Mouse (Mus musculus) B cell, adult 2 months (primary cell): ENCODE measurements around the gene Smyd3.

Source experiments
- DNase-seq, 2 experiments: peaks; one replicate each; pipeline ENCODE4 v3.0.0; 2022

Gene Smyd3

DNA sequence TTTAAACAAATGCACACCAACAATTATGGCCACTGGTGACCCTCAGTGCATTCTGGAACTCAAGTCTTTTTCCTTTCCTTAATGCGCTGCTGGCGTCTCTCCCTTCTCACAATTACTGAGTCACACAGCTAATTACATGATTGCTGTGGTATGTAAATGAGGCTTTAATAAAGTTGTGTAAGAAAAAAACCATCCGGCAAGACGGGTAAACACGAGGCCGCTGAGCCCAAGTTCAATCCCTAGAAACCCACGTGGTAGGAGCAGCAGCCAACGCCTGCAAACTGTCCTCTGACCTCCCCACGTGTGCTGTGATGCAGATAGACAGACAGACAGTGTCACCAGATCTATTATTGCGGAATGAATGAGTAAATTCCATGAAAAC is 58.9 kb downstream of the Smyd3 start:
- no peak for DNase-seq

DNA sequence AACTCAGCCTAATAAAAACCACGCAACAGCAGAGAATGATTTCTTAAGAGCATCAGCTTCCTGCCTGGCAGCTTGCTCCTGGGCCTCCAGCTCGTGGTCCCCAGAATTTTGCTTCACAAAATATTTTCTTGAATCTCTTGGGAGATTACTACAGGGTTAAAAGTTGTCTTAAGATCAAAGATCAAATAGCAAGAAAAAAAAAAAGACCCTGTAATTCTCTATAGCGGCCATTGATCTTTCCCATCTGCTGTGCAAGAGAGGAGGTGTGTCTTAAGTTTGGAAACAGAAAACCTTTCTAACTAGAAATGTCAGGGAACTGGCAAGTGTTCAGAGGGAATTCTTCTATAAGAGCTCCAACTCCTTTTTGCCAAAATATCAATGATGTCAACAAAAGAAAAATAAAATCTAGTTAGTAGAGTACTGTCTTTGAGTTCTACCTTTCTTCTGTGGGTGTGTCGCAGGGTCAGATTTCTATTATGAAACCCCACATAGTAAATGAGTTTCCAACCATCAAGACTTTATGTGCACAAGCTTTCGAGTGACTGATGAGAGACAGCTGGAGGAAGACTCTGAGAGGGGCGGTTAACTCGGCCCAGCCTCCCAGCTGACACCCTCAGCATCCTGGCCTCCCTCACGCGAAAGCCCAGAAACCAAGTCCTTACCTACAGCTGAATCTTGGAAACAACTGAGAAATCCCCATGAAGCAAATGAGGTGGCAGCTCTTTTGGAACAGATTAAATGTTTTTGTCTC is 59.4 kb downstream of the Smyd3 start:
- DNase-seq = no peak

DNA sequence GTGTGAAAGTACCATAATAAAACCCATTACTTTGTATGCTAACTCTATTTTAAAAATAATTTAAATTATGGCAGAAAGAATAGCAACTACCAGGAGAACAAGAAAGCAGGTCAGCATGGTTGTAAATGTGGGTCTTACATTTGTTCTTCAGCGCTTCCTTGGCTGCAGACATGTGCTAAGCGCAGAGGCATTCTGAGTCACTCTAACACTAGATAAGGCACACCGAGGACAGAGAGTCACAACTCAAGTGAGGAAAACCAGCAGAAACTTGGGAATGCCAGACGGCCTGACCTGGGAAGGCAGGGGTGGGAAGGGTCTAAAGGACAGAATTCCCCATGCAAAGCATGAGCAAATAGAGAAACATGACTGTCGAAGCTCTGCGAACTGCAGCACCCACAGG is 63.2 kb downstream of the Smyd3 start:
- DNase-seq = no peak

DNA sequence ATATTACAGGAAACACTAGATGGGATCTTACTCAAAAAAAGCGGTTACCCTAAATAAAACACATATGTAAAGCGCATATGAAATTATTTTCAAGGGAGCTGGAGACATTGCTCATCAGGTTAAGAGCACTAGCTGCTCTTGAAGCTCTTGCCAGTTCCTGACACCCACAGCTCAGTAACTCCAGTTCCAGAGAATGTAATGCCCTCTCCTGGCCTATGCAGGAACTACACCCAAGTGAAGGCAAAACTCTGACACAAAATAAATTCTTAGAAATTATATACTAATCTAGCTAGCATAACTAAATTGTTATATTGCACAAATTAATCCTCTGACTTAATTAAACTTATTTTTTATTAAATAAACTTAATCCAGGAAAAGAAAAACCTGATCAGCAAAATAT is 66.6 kb downstream of the Smyd3 start:
- peak; percentile 38 to 48 for DNase-seq

DNA sequence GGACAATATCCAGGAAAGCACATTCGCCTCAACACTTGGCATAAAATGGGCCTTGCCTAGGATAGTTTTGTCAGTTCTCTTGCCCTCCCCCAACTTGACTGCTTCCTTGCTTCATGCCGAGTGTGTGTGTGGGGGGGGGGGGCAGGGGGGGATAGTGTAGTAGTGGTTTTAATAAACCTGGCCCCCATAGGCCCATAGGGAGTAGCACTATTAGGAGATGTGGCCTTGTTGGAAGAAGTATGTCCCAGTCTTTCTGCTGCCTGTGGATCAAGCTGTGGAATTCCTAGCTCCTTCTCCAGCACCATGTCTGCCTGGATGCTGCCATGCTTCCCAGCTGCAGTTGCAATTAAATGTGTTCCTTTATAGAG is 71.0 kb downstream of the Smyd3 start:
- no peak for DNase-seq

DNA sequence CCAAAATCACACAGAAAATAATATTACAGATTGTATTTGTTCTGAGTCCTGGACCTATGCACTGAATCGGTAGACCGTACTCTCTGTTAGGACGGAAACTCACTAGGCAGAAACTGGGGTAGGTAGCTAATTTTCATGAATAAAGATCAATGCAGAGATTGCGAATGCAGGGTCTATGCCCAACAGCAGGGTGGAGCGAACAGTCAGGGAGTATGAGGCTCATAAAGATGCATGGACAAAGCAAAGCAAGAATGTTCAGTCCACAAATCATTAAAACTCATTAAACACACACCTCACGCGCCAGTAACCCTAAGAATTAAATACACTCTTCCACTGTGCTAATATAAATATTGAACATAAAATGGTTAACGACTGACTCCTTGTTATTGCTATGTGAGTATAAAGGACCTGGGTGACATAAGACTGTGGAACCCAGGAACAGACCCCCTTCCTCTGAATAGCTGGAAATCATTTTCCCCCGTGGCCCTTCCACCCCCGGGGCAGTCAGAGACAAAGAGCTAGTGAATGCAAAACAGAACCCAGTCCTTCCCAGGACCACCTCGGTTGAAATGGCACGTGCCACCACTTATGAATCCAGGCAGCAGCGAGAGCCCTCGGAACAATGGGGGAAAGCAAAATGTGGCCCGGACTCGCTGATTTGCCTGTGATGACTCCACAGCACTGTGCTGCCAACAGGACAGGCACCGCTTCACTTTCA is 71.6 kb downstream of the Smyd3 start:
- DNase-seq = no peak

DNA sequence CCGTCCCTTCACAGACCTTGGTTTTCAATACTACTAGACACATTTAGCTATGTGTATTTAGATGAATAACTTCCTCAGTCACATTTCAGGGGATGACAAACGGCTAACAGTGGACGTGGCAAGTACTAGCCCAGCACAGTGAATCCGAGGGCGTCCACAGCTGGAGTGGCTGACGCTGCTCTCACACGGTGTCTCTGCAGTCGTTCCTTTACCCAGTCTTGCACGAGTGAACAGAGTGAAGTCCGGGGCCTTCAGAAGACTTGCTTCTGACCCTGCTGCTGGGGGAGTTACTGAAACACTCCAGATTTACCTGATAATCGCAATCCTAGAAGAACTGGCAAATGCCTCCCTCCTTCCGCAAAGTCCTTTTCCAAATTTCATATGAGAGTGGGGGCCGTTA is 74.0 kb downstream of the Smyd3 start:
- DNase-seq = no peak

DNA sequence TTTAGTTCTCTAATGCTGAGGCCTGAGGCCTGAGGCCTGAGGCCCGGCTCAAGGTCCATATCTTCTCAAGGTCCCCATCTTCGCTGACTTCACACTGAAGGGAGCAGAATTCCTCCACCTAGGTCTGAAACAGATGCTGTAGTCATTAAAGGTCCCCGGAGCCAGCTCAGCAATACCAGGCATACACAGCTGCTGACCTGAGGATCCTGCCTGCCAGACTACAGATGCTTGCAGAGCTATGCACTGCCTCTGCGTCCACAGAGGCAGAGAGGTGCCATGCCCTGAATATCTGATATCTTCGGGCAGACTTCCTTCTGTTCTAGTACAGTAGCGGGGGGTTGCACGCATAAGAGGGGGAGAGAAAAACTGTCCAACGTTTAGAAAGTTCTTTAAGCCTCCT is 74.4 kb downstream of the Smyd3 start:
- no peak for DNase-seq

DNA sequence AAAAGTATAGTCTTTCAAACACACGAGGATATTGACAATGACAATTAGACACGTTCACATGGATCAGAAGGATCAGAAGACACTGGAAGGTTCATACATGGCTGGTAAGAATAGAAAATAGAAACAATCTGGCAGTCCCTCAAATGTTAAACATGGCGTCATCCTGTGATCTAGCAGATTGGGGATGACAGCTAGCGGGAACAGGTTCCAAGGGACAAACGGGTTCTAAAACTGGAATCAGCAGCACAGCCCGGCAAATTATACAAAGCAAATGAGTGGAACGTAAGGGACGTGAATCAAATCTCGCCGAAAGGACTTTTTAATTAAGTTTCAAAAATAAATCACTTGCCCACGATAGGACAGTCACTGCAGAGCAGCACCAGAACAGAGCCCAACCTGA is 81.2 kb downstream of the Smyd3 start:
- no peak for DNase-seq

DNA sequence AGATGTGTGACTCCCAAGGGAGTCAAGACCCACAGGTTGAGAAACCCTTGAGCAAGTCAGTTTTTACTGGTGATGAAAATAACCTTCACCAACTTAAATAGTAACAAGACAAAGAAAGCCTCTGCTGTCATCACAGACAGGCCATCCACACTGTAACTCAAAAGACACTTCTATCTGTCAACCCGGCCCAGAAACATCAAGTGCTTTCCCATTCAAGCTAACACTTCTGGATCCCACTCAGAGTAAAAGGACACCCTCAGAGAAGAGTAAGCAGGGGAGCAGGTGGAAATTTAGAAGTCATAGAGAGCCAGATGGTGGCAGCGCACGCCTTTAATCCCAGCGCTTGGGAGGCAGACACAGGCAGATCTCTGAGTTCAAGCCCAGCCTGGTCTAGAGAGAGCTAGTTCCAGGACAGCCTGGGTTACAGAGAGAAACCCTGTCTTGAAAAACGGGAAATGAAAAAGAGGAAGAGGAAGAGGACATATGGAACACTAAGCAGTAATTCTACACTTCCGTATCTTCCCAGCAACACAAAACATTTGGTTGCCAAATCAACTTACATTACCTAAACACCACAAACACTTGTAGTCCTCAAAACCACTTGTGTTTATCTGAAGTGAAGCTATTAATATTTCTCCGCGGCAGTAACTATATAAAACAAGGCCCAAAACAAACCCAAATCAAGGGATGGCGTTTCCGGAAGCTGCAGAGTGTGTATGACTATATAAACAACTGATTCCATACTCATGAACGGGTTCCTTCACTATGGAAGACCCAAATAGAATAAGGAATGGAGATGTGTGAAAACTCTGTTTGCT is 83.2 kb downstream of the Smyd3 start:
- peak; percentile 35 to 37 for DNase-seq

DNA sequence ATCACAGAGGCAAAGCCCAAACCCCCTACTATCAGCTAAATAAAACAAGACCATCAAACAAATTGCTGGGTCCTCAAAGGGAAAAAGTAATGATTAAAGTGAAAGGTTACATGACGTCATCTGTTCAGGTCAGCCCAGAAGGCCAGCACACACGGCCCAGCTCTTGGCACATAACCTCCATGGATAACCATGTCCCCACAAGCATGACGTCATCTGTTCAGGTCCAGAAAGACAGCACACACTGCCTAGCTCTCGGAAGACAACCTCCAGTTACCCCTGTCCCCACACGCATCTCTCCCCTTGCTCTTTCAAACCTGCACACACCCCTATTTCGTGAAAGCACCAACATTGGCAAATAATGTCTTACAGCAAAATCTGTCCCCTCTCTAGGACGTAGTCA is 84.0 kb downstream of the Smyd3 start:
- DNase-seq = no peak

DNA sequence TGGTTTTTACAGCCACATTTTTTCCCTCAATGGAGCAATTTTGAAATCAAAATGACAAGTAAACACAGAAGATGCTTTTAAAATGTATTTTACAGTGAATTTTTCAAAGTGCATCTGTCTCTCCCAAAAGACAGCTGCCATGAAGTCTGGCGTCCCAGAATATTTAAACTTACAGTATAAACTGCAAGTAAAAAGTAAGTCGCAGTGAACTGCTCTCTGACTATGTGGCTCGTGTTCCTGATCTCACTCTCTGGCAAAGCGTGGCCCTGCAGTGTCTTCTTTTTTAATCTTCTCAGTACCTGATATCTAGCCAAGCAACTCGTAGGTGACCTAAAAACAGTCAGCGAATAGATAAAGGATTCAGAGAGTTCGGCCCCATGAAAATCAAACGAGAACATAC is 84.5 kb downstream of the Smyd3 start:
- no peak for DNase-seq

DNA sequence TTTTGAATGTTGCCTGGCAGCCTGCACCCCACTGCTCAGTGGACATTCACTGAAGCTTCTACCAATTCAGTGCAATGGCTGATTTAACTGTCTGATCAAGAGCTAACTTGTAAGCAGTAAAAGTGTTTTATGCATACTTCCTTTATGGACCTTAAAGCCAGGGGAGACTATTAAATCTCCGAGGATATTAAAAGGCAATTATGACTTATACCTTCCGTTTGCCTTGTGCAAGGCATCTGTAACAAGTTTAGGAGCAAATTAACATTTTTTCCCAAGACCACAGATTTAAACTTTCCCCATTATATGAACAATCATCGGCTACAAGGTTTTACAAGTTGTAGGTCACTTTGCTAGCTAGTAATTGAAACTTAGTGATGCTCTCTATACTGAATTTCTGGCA is 87.8 kb downstream of the Smyd3 start:
- DNase-seq = no peak

DNA sequence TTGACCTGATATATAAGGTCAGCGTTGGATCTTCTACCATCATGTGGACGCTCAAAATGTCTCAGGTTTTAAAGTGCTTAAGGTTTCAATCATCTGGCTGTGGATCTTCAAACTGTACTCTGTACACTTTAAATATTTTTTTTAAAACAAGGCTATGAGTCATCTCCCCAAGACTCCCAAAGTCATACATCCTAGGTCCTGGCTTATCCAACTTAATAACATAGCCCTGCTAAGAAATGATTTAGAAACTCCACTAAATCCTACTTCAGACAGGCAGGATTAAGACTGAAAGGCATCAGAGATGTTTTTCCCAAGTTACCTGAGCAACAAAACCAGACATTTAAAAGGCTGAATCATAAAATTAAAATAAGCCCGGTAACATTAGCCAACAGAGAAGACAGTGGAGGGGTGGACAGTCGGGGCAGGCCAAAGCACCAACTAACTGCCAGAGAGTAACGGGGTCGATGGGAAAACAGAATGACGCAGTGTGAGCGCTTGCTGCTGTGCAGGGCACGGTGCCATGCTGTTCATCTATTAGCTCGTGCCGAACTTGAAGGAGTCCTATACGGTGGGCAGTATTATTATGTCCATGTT is 92.9 kb downstream of the Smyd3 start:
- no peak for DNase-seq

DNA sequence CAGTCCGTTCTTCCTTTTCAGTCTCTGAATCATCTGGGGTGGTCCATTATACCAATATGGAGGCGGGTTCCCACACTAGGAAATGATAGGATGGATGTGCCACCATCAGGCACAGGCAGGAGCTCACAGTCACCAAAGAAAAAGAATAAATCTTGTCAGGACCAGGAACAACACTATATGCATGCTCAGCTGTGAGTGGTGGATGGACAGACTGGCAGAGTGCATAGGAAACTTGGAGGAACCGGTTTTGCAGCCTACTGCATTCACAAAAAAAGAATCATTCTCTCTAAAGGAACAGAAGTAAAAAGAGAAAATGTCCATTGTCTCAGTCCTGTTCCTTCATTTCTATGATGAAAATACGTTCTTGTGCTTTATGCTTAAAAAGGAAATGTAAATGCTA is 98.8 kb downstream of the Smyd3 start:
- DNase-seq = no peak

DNA sequence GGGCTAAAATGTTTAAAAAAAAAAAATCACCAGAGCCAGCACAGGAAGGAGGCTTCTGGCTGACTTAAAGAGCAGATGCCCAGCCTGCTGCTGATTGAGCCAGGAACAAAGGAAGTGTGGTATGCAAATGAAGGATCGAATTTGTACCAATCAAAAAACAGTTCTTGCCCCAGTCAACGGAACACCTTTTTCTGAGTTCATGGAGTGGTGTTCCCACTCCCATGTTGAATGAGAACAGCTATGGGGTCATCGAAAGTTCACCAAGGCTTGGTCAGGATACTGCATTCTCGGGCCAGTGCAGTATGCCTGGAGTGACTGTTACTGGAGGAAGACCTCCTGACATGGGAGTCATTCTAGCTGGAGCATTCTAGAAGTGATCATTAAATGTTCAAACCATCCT is 109.8 kb downstream of the Smyd3 start:
- no peak for DNase-seq

DNA sequence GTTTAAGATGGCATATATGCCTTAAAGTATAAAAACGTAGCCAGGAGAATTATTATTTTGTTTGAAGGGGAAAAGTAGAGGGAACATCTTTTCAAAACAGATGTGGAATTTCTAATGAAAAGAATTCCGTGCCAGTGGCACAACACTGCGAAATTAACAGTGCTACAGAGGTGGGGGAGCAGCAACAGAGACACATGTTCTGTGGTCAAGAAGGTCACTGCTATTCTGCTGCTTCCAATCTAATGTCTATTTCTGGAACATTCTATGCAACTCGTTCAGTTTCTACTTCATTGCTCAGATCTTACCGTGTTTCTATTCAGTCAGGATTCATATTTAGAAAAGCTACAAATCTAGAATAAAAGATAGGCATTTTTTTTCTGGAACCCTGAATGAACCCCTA is 117.0 kb downstream of the Smyd3 start:
- no peak for DNase-seq

DNA sequence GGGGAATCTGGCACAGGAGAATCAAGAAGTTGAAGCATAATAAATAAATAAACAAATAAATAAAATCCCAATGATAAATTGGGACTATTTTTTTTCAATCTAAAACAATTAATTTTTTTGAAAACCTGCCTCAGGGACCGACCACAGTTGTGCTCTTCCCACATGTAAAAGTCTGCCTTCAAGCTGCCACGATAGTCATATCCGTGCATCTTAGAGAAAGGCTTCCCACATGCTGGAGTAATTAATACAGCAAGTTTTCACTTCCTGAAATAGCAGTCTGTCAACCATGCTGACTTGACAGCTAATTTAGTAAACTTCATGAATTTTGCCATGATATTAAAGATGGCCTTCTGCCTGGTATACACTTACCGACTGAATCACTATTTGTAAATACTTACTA is 119.2 kb downstream of the Smyd3 start:
- no peak for DNase-seq

DNA sequence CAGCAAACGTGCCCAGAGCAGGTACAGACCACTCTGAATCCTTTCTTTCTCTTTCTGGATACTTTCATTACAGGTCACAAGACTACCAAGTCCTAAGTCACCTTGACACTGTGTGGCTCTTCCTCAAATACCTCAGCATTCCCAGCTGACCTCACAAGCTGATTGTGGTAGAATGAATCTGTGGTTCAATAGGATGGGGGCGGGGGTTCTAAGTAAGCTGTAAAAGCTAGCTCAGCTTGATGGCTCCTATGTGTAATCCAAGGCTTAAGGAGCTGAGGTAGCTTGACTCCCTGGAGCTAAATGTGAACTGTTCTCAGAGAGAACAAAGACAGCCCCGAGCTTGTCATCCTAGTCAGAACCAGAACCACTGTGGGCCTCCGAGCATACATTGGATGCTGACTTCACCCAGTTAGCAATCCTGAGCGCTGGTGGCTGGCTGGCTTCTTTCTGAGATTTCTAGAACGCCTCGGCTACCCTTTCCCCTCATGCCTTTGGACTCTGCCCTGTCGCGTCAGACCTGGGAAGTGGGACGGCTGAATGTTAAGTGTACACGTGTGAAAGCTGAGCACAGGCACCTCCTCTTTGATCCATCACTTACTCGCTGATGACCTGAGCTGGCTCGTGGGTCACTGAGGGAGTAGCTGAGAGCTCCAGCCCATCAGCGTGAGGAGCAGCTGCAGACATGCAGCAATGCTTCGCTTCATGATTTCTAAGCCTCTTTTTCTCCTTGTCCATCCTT is 131.4 kb downstream of the Smyd3 start:
- no peak for DNase-seq

DNA sequence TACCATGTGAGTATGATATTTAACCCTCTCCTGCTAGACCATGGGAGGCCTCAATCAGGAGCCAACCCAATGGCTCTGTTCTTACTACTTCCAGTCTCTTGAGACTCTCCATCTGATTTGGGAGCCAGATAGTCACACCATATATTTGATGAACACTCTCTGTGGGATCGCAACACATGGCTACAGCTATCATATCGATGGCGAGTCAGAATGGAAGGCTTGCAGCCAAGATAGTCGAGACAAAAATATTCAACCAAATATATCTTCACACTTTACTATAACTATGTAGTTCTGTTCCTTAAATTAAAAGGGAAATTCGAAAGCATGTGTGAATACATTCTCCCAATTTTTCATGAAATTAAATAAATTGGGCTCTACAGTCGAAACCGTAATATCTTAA is 132.2 kb downstream of the Smyd3 start:
- no peak for DNase-seq

DNA sequence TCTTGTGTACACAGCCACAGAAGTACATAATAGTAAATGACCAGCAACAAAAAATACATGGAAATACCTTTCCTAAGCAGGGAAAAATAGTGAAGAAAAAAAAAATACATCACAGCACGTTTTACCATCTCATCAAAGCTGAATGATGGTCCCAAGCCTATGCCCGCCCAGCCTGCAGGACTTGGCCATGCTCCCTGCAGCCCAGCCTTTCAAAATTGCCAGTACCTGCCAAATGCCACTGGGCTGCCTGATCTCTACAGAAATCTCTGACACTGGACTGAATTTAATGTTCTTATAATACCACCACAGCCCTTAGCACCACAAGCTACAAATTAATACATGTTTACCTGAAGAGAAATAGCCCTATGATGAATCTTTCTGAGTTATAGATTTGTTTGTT is 133.5 kb downstream of the Smyd3 start:
- no peak for DNase-seq

DNA sequence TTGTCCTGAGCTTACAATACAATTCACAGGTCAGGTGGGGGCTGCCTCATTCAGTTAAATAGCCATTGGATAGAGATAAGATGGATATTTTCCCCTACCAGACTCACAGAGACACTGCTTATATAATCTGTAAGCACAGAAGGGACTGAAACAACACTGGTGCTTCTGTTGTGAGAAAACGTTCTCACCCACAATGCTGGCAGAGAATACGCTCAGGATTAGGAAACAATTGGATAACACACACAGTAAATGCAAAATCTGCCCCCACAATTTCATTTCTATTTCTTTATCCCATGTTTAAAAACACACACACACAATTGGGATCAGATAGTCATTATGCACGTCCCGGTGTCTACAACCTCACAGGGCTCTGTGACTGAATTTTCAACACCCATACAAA is 139.7 kb downstream of the Smyd3 start:
- no peak for DNase-seq

DNA sequence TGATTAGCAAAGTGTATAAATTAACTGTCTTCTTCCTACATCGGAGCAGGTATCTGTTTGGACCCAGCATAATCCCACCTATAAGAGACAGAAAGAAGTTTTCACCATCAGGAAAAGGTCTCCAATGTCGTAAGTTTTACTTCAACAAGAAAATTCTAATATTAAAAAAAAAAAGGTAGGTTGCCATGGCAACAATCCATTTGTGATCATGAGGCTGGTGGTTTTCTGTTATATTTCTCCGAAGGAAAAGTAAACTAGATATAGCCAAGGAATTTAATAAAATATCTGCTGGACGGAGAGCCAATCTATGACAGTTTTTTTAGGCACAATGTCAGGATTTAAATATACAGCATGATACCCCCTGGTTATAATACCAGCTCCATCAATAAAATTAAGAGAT is 142.9 kb downstream of the Smyd3 start:
- no peak for DNase-seq
